Mouse (Mus musculus) CH12.LX (cell line): Measurements from ENCODE around the gene Folr1.

Experiments used
- CHD2 ChIP-seq: IDR thresholded peaks from 2 replicates; pipeline ENCODE4 v1.6.1; 2011; ENCODE audit warnings: low read length, improper control_type of control experiment
- CTCF ChIP-seq, 2 experiments: IDR thresholded peaks in 1 of 2; conservative IDR thresholded peaks in 1 of 2; 2 replicates each; pipeline ENCODE4 v1.5.1; 2011 to 2012; ENCODE audit warnings: low read depth in 2 of 2, low read length in 2 of 2, improper control_type of control experiment in 1 of 2, inconsistent platforms in 1 of 2, mild to moderate bottlenecking in 1 of 2, moderate library complexity in 1 of 2
- ETS1 ChIP-seq: conservative IDR thresholded peaks from 2 replicates; pipeline ENCODE4 v1.6.1; 2012; ENCODE audit warnings: low read depth, mild to moderate bottlenecking, inconsistent platforms, low read length, improper control_type of control experiment, moderate library complexity
- JUN ChIP-seq: IDR thresholded peaks from 2 replicates; pipeline ENCODE4 v1.6.1; 2011; ENCODE audit warnings: low read depth, mild to moderate bottlenecking, low read length, improper control_type of control experiment, moderate library complexity; ENCODE audit not compliant: insufficient read depth
- KAT2A ChIP-seq: IDR thresholded peaks from 2 replicates; pipeline ENCODE4 v1.6.1; 2012; ENCODE audit warnings: low read length, improper control_type of control experiment, inconsistent platforms; ENCODE audit not compliant: insufficient replicate concordance
- MAFK ChIP-seq: IDR thresholded peaks from 2 replicates; pipeline ENCODE4 v1.6.1; 2011; ENCODE audit warnings: low read length, improper control_type of control experiment; ENCODE audit not compliant: insufficient replicate concordance
- MAZ ChIP-seq: IDR thresholded peaks from 2 replicates; pipeline ENCODE4 v1.6.1; 2012; ENCODE audit warnings: low read depth, mild to moderate bottlenecking, inconsistent platforms, low read length, improper control_type of control experiment, moderate library complexity
- POLR2A ChIP-seq: IDR thresholded peaks from 2 replicates; pipeline ENCODE4 v1.6.1; 2011; ENCODE audit warnings: low read depth, mild to moderate bottlenecking, improper control_type of control experiment, low read length
- POLR2AphosphoS2 ChIP-seq: IDR thresholded peaks from 2 replicates; pipeline ENCODE4 v1.6.1; 2011; ENCODE audit warnings: low read depth, low read length, improper control_type of control experiment
- SIN3A ChIP-seq: IDR thresholded peaks from 2 replicates; pipeline ENCODE4 v1.6.1; 2012; ENCODE audit warnings: low read length, improper control_type of control experiment, inconsistent platforms
- USF1 ChIP-seq: IDR thresholded peaks from 2 replicates; pipeline ENCODE4 v1.6.1; 2014; ENCODE audit warnings: low read depth, mild to moderate bottlenecking, inconsistent platforms, low read length, improper control_type of control experiment
- ZMIZ1 ChIP-seq: IDR thresholded peaks from 2 replicates; pipeline ENCODE4 v1.6.1; 2012; ENCODE audit warnings: low read depth, mild to moderate bottlenecking, inconsistent platforms, low read length, improper control_type of control experiment

DNA sequence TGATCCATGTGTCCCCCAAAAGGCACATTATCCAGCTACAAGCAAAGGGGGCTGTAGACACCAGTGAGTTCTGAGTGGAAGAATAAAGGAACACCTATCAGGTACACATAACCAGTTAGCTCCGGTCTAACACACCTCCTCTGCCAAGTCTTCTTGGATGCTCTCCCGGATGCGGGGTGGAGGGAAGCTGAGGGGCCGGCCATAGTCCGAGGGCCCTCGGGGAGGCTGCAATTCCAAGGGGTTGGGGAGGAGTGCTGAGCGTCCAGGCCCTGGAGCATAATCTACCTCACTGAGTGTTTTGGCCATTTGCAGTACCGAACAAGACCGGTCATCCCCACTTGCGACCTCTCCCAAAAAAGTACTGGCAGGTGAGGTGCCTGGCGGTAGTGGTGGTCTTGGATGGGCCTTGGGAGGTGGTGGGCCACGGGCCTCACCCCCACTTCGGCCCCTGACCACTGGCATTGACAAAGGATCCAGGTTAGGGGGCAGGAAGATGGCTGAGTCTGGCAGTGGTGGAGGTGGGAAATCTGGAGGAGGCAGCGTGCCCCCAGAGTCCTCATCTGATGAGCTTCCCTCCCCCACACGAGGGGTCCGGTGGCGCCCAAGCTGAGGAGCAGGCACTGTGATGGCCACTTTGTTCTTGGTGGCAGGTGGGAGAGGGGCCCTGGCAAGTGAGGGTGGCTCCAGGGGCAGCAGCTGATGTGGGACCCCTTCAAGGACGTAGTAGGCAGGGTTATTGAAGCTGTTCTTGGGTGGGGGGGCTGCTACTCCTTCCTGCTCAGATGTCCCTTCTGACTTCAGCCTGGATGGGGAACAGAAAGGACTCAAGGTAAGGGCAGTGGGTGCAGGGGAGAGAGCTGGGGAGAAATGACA lies 46.6 kb downstream of the Folr1 start:
- TF ChIP-seq CTCF (conservative IDR thresholded peaks at IDR 0.05 in 1 of 2, IDR thresholded peaks at IDR 0.05 in 1 of 2; ENCODE audit: low read depth in 2 of 2, low read length in 2 of 2): no peak
- TF ChIP-seq CHD2: no peak
- no peak for TF ChIP-seq SIN3A
- TF ChIP-seq ETS1: no peak
- no peak for TF ChIP-seq POLR2AphosphoS2
- no peak for TF ChIP-seq POLR2A
- no peak for TF ChIP-seq MAFK
- TF ChIP-seq ZMIZ1: no peak
- no peak for TF ChIP-seq USF1
- TF ChIP-seq MAZ: no peak
- no peak for TF ChIP-seq KAT2A
- no peak for TF ChIP-seq JUN
